Mouse (Mus musculus) thymus, postnatal 0 days (tissue): ENCODE measurements at regions not wholly inside any gene's neighbourhood (a gene's known extent, or its start where the extent isn't known, plus 50 kb on each side); places are given as distances from the start of the nearest gene placed in this dataset.
A peak's percentile ranks its signal among the peaks of the same experiment; 100 is the strongest.

Experiments
- DNase-seq: peaks from one replicate; pipeline ENCODE4 v3.0.0-alpha.2; 2015; ENCODE audit warnings: low spot score

DNA sequence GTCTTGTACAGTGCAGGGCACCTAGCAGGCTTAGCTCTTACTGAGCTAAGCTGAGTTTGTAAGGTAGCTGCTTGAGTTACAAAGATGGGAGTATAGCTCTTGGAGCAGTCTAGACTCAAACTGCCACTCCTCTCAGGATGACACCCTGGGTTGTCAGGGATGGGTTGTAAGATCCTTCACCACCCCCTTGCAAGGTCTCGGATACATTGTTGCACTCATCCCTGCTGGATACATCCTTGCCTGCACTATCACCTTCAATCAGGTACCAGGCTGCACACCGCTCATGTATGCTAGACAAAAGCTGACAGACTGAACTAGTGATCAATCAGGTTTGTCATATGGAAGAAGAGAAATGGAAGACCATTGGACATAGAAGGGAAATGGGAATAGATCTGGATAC lies 390.4 kb upstream of the Trpc7 start:
- no peak for DNase-seq

- DNase-seq, result no peak
These were observed 387.0 kb upstream of the Trpc7 start for GRCm38 (mm10) chr13:57282816-57283215.

- no peak for DNase-seq
These were observed 386.3 kb upstream of the Trpc7 start for GRCm38 (mm10) chr13:57281941-57282710.

- DNase-seq, result no peak
These were observed 385.7 kb upstream of the Trpc7 start for GRCm38 (mm10) chr13:57281504-57281903.

GRCm38 (mm10) chr13:57278580-57278979 lies 382.8 kb upstream of the Trpc7 start:
- peak; percentile 14 for DNase-seq

GRCm38 (mm10) chr13:57277076-57277475 lies 381.3 kb upstream of the Trpc7 start:
- DNase-seq, result no peak

DNA sequence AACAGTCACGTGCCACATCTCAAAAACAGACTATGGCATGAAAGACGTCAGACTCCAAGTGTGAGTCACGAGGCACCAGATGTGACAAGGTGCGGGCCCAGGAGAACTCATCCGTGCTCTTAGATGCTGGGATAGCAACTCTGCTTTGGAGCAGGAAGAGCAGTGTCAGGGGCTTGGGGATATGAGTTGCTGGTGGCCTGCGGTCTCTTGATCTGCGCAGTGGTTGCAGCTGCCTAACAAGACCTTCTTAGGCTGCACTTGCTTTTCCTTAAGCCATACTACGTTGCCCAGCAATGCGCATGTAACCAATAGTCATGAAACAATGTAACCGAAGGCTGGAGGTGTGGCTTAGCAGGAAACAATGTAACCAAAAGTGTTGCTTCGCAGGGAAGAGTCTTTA lies 380.1 kb upstream of the Trpc7 start:
- no peak for DNase-seq

DNA sequence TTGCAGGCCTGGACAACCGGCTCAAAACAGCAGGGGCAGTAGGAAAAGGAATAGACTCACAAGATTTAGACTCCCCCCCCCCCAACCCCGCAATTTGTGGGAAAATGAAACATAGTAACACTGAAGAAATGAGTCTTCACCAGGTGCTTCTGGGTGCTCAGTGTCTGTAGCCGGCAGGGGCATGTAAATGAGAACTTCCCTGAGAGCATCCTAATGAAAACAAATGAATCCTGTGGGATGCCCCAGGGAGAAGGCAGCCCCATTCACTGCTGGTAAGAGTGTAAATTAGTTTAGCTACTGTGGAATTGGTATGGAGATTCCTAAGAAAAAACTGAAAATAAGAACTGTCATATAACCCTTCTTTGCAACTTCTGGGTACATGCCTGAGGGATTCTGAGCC lies 377.8 kb upstream of the Trpc7 start:
- no peak for DNase-seq

DNA sequence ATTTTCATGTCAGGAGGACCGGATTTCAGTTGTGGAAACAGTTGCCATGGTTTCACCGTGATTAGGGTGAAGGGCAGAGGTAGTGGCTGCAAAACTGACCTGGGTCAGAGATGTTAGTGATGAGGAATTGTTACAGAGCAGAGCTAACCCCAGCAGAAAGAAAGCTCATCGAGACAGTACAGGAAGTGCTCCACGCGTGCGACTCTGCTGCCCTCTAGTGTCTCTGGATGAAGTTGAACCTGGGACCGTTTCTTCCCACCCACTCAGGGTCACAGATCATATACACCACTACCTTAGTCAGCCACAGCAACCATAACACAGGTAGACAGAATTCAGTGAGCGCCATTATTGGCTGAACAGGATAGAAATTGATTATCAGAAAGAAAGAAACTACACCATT lies 373.8 kb upstream of the Trpc7 start:
- DNase-seq, result peak; percentile 40

DNA sequence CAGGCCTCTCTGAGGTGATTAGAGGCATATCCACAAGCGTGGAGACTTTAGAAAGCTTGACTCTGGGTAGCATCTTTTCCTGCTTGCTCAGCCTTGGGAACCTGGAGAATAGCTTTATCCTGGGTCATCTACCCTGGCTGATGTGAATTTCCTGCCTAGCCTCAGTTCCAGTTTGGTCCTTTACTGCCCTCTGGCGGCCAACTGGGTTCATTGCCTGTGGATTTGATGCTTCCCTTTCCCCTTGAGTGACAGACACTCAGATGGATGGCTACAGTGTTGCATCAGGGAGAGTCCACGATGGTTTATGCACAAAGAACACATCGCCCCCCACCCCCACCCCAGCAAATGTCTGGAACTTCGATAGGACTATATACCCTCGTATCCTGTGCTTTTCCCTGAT lies 364.1 kb upstream of the Trpc7 start:
- DNase-seq, result peak; percentile 37

- no peak for DNase-seq
These were observed 363.7 kb upstream of the Trpc7 start for GRCm38 (mm10) chr13:57259474-57259873.

DNA sequence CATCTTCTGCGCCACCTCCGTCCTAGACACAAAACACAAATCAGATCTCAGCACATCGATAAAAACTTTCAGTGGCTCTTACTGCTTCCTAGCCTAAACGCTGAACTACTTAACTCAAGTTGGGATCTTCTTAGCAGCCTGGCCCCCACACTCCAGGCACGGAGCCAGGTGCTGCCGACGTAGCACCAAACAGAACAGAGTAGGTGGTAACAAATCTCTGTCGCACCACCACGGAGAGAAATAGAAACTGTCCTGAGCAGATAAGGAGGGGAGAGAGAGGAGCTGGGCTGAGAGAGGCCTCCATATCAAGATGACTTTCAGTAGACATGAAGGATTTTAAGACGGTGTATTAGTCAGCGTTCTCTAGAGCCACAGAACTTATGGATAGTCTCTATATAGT lies 360.1 kb upstream of the Trpc7 start:
- no peak for DNase-seq

DNA sequence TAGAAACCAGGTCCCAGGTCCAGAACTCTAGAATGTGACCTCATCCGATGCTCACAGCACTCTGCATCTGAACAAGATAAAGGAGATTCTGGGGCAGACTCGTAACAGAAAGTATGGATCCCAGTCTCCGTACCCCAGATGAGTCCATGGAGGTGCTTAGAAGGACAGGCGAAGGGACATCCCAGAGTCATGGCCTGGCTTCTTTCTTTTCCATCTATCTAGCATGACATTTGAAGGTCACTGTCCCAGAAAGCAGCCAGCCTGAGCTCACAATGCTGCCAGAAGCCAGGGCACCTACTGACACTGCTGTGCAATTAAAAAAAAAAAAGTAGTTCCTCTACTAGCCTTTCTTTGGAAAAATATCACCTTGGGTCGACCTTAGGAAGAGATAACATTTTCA lies 354.1 kb upstream of the Trpc7 start:
- no peak for DNase-seq

GRCm38 (mm10) chr13:57249401-57249800 lies 353.6 kb upstream of the Trpc7 start:
- DNase-seq, result no peak

GRCm38 (mm10) chr13:57246238-57246963 lies 350.6 kb upstream of the Trpc7 start:
- no peak for DNase-seq

GRCm38 (mm10) chr13:57236917-57237316 lies 341.1 kb upstream of the Trpc7 start:
- no peak for DNase-seq

GRCm38 (mm10) chr13:57236211-57236610 lies 340.4 kb upstream of the Trpc7 start:
- no peak for DNase-seq

- no peak for DNase-seq
These were observed 337.1 kb upstream of the Trpc7 start for GRCm38 (mm10) chr13:57232906-57233305.

- no peak for DNase-seq
These were observed 335.9 kb upstream of the Trpc7 start for GRCm38 (mm10) chr13:57231666-57232065.

DNA sequence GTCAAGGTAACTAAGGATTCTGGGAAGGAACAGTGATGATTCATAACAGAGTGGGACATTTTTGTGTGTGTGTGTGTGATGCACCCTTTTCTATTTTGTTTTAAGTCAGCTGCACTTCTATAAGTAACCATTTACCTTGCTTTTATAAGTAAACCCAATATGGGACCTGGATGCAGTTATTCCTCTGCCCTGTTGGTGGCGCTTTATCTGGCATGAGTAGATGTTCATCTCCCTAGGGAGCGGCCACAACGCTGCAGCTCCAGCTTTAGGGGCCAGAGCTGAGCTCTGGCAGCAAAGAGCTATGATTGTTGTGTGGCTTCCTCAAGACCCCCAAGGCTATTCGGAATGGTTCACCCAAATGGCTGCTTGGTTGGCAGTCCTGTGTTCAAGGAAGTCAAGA lies 334.5 kb upstream of the Trpc7 start:
- no peak for DNase-seq

- DNase-seq, result no peak
These were observed 325.3 kb upstream of the Trpc7 start for GRCm38 (mm10) chr13:57221092-57221491.

DNA sequence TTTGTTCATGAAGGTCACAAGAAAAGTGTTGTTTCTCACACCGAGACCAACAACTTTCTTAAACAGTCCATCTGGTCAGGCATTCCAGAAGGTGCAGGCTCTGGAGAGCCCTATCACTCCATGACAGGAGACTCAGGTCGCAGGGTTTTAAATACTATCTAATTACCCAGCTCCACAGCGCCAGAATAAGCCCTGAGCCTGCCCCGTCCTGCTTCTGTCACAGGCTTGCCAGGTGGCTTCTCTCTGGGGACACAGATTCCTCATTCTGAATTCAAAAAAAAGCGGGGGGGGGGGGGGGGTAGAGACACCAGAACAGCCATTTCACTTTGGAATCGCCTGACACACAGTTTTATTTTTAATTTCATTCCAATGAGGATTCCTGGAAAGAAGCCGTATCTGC lies 320.4 kb upstream of the Trpc7 start:
- DNase-seq, result no peak

- no peak for DNase-seq
These were observed 316.5 kb upstream of the Trpc7 start for GRCm38 (mm10) chr13:57212251-57212650.
